Mouse (Mus musculus): ENCODE data around the gene Dxo. TPM values are rescaled to one million over a fixed set of nuclear protein-coding genes. Genes with fewer than 3 reads are reported as not detected.
A peak's percentile ranks its signal among the peaks of the same experiment; 100 is the strongest.

Gene Dxo
- total RNA-seq, 2 experiments from 2014 or later = 31.2 to 33.1 TPM

- no peak for DNase-seq (ENCODE audit: extremely low spot score in 1 of 2, low spot score in 2 of 2)
- intact Hi-C loops (cut with DNase I) = no loop called here
Observed at GRCm38 (mm10) chr17:34860514-34860913, 23.7 kb downstream of the Dxo start.

DNA sequence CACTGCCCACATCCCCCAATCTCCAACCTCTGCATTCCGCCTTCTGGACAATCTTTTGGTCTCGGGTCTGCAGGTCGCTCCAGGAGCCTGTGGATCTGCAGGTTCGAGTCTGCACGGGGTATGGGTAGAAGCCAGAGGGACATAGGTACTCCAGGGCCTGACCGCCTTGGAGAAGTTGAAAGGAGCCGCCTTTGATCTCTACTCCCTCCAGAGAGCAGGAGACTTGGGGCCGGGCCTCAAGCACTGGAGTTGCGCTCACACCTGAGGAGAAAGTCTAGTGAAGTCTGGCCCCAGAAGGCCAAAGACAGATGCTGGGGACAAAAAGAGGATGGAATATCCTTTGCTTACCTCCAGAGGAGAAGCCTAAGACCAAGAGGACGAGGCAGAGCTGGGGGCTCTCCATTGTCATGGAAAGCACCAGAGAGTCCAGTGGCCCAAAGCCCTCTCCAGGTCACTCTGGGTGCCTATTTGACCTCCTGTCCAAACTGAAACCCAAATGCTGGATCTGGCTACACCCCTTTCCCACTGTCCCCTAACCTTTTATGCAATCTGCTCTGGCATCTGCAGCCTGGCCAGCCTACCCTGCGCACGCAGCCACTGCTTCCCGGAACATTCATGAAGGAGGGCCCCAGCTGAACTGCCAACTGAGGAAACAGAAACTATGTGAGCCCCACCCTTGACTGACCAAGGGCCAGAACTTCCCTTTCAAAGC, 25.0 kb downstream of the Dxo start:
- no peak for DNase-seq (ENCODE audit: extremely low spot score in 1 of 2, low spot score in 2 of 2)
- intact Hi-C loops (cut with DNase I) = no loop called here

- intact Hi-C loops (cut with DNase I) = no loop called here
- no peak for DNase-seq (ENCODE audit: extremely low spot score in 1 of 2, low spot score in 2 of 2)
Observed at GRCm38 (mm10) chr17:34862416-34863081, 25.7 kb downstream of the Dxo start, which contains the start of gene Cfb. Cfb (minus strand) TSS chr17:34862518.

DNA sequence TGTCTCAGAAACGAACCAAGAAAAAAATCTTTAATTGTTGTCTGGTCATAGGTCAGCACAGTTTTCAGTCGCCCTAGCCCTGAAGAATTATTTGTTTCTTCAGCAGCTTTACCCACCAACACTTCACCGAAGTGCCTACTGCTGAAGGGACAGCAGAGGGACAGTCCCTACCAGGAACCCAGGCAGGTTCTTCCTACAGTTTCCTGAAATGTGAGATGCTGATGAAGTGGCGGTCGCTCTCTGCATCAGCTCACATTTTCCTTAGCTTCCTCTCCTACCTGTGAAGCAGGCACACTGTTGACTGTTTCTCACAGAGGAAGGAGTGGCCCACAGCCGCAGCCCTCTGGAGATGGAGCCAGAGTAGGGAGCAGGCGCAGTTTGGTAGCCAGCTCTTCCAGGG, 29.2 kb downstream of the Dxo start:
- intact Hi-C loops (cut with DNase I) = no loop called here
- DNase-seq (ENCODE audit: extremely low spot score in 1 of 2, low spot score in 2 of 2) = no peak

DNA sequence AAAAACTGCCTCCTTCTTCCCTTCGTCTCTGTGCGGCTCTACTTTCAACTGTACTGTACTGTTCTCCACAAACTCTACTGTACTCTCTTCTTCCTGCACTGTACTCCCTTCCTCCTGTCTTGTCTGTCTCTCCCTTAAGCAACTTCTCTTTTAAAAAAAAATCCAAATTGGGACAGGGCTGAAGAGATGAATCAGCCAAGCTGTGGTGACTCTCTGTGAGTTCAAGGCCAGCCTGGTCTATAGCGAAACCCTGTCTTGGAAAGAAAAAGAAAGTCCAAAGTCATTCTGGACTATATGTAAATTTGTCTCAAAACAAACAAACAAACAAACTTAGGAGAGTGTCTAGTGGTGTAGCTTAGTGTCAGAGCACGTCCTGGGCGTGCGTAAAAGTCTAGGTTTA, 37.5 kb downstream of the Dxo start:
- DNase-seq (ENCODE audit: extremely low spot score in 1 of 2, low spot score in 2 of 2) = no peak
- intact Hi-C loops (cut with DNase I) = no loop called here

DNA sequence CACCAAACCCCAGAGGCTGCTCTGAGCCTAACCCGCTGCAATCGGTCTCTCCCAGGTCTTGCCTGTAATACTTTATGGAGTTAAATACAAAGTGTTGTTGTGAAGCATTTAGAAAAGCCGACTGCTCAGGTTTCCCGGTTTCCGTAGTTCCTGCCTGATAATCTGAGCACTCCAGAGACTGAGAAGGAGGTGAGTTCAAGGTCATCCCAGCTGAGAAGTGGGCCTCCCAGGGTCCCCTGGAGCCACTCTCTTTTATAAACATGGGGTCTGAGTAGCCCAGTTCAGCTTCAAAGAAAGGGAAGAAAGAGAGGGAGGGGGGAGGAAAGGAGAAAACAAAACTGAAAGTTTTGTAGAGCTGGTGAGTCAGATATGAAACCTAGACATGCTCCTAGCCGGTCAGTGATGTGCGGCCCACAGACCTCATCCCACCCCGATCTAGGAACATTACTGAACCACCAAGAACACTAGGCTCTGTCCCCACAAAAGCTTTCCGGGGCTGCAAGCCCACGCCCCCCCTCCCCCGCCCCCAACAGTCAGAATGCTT, 42.6 kb downstream of the Dxo start, which contains the start of gene Zbtb12:
Zbtb12 (plus strand) TSS at position 148 of the 544 bp plus-strand sequence.
- DNase-seq (ENCODE audit: extremely low spot score in 1 of 2, low spot score in 2 of 2) = no peak
- intact Hi-C loops (cut with DNase I) = no loop called here

DNA sequence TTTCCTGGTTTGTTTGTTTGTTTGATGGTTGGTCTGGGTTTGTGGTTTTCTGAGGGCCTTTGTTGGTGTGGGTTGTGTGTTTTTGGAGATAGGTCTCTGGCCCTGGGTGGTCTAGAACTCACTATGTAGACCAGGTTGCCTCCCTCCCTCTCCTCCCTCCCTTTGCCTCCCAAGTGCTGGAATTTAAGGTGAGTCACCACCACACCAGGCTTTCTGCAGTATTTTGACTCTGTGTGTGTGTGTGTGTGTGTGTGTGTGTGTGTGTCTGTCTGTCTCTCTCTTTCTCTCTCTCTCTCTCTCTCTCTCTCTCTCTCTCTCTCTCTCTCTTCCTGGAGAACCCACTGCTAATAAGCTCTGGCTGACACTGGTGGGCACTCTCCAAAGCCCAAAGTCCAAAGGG, 44.3 kb downstream of the Dxo start:
- intact Hi-C loops (cut with DNase I) = no loop called here

DNA sequence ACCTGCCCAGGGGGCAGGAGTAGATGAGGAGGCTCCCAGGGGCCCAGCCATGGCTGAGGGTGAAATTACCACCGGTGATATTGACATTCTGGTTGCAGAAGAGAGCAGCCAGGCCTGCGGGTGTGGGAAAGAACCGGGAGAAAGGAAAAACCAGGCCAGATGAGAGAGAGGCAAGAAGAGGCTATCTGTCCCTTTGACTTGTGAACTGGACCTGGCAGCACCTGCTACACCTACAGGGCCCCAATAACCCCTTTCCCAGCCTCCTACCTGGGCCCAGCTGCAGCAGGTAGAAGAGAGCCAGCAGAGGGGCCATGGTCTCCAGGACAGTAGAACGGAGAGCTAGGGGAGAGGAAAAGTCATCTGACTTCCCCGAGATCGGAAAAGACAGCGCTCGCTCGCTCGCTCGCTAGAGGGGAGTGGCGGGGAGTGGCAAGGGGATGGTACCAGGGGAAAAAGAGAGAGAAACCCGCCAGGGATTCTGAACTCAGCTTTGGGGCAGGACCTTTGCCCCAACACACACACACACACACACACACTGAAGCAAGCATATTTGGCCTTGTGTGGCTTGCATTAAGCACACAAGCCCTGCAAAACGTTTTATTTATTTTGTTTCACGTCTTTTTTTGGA, 45.0 kb downstream of the Dxo start, which contains the start of gene Gm20547:
Gm20547 (minus strand) TSS at position 360 of the 628 bp plus-strand sequence.
- intact Hi-C loops (cut with DNase I) = no loop called here
- no peak for DNase-seq (ENCODE audit: extremely low spot score in 1 of 2, low spot score in 2 of 2)

More for the DNA sequence above, 44.3 kb downstream of the Dxo start:
- no peak for DNase-seq (ENCODE audit: extremely low spot score in 1 of 2, low spot score in 2 of 2)

DNA sequence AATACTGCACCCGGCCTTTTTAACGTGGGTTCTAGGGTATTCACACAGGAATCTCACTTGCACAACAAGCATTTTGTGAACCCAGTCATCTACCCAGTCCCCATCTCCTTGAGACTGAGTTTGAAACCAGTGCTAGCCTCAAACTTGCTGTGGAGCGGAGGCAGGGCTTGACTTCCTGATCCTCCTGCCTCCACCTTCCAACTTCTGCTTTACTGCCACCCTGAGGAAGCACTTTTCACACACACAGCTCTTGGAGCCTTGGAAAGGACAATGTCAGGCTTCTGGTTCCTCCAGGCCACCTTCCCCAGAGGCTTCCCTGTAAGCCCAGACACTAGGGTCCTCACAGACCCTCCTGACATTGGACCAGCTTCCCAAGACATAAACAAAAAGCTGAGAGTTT, 46.5 kb downstream of the Dxo start:
- intact Hi-C loops (cut with DNase I) = no loop called here
- DNase-seq (ENCODE audit: extremely low spot score in 1 of 2, low spot score in 2 of 2) = no peak

DNA sequence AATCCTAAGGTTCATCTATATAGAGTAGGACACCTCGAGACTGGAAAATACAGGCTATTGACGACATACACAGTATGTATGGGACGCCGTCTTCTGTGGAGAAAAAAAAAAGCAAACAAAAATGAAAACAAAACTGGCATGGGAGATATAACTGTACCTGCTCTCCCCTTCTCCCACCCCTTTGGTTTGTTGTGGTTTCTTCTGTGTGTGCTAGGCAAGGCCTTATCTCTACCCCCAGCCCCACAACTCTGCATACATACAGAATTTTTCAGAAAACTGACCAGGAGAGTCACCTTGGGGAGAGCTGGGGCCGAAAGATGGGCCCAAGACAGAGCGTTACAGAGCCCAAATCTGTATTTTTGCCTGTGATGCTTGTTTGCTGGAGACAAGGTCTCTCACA, 47.9 kb downstream of the Dxo start:
- no peak for DNase-seq (ENCODE audit: extremely low spot score in 1 of 2, low spot score in 2 of 2)
- intact Hi-C loops (cut with DNase I) = no loop called here

DNA sequence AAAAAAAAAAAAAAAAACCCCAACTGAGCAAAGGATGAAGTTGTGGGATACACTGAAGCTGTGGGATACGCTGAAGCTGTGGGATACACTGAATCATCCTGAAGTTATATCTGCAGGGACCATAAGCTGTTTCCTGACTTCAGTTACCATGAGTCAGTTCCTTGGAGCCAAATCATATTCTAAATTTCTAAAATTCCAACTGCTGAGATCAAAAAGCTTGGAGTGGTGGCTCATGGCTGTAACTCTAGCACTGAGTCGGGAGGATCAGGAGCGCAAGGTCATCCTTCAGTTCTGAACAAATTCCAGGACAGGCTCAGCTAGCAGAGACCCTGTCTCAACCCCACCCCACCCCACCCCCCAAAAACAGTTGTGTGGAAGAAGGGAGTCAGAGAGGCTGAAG, 48.8 kb downstream of the Dxo start:
- intact Hi-C loops (cut with DNase I) = no loop called here
- no peak for DNase-seq (ENCODE audit: extremely low spot score in 1 of 2, low spot score in 2 of 2)

DNA sequence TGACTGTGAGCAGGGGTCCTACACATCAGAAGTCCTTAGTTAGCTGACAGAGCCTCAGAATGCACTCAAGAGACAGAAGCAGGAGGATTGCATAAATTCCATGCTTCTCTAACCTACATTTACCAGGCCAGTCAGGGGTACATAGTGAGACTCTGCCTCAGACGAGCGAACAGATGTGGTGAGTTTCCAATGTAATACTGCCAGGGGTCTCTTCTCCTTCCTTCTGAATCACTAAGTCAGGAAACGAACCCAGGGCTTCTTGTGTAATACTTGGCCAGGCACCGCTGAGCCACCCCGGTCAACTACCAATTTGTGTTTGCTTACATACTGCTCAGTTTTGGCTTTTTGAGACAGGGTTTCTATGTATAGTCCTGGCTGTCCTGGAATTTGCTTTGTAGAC, 51.1 kb downstream of the Dxo start:
- intact Hi-C loops (cut with DNase I) = no loop called here
- DNase-seq (ENCODE audit: extremely low spot score in 1 of 2, low spot score in 2 of 2) = no peak

Small RNAs within 50 kb of the gene (microRNA-seq; reads per million reads assigned to microRNA genes)
- 2.9 reads per million, percentile 2 among the genes with 10 or more reads in this experiment for gene Mir6970
- gene Mir6971 = 4.6 reads per million, percentile 16 among the genes with 10 or more reads in this experiment
- gene Mir6972 = not detected

Other genes starting within 250 kb of the Dxo start
- gene Gpsm3, start 247.2 kb upstream of the Dxo start, total RNA-seq (2021) = 1 to 10 TPM; 3.1 to 4.1 TPM
- gene Pbx2, start 245.8 kb upstream of the Dxo start, total RNA-seq (2021) = 10 to 100 TPM; 40.3 to 40.9 TPM
- 1 to 10 TPM in 1 of 2 experiments, under 1 TPM in 1; 0.97 to 1.3 TPM for gene Ager, start 239.2 kb upstream of the Dxo start, total RNA-seq (2021)
- gene Rnf5, start 233.3 kb upstream of the Dxo start, total RNA-seq (2021) = 100 to 1,000 TPM in 1 of 2 experiments, 10 to 100 TPM in 1; 94.8 to 101 TPM
- gene Agpat1, start 232.8 kb upstream of the Dxo start, total RNA-seq (2021) = 100 to 1,000 TPM; 180 to 182 TPM
- 1 to 10 TPM; 4.3 to 5.2 TPM for gene Egfl8, start 221.0 kb upstream of the Dxo start, total RNA-seq (2021)
- gene Ppt2, start 208.5 kb upstream of the Dxo start, total RNA-seq (2021) = 10 to 100 TPM; 31.4 to 36.7 TPM
- 100 to 1,000 TPM; 157 to 158 TPM for gene Prrt1, start 207.5 kb upstream of the Dxo start, total RNA-seq (2021)
- gene Fkbpl, start 192.3 kb upstream of the Dxo start, total RNA-seq (2021) = 10 to 100 TPM; 12.5 to 13.7 TPM
- 10 to 100 TPM; 73.1 to 76.5 TPM for gene Atf6b, start 189.9 kb upstream of the Dxo start, total RNA-seq (2021)
- 1 to 10 TPM; 1.7 to 1.8 TPM for gene Tnxb, start 166.5 kb upstream of the Dxo start, total RNA-seq (2021)
- 1 to 10 TPM; 6.7 to 7.4 TPM for gene C4b, start 93.1 kb upstream of the Dxo start, total RNA-seq (2021)
- not detected for gene Cyp21a1, start 32.5 kb upstream of the Dxo start, total RNA-seq (2021)
- 10 to 100 TPM; 57.4 to 69.4 TPM for gene Stk19, start 74 bp upstream of the Dxo start, total RNA-seq (2021)
- 10 to 100 TPM; 66.7 to 78.0 TPM for gene Skiv2l, start 13.2 kb downstream of the Dxo start, total RNA-seq (2021)
- 10 to 100 TPM; 28.1 to 28.4 TPM for gene Nelfe, start 13.4 kb downstream of the Dxo start, total RNA-seq (2021)
- gene Cfb, start 25.5 kb downstream of the Dxo start, total RNA-seq (2021) = under 1 TPM; 0.51 to 0.62 TPM
- gene Zbtb12, start 42.5 kb downstream of the Dxo start, total RNA-seq (2021) = 1 to 10 TPM; 6.3 to 6.8 TPM
- not detected for gene Gm20547, start 45.0 kb downstream of the Dxo start, total RNA-seq (2021)
- gene C2, start 61.2 kb downstream of the Dxo start, total RNA-seq (2021) = 1 to 10 TPM; 2.1 to 2.9 TPM
- 100 to 1,000 TPM; 174 to 181 TPM for gene Ehmt2, start 61.5 kb downstream of the Dxo start, total RNA-seq (2021)
- gene Slc44a4, start 77.4 kb downstream of the Dxo start, total RNA-seq (2021) = under 1 TPM; 0.14 to 0.30 TPM
- 10 to 100 TPM; 23.8 to 27.3 TPM for gene Neu1, start 94.2 kb downstream of the Dxo start, total RNA-seq (2021)
- 1 to 10 TPM; 1.2 to 2.0 TPM for gene Hspa1b, start 122.2 kb downstream of the Dxo start, total RNA-seq (2021)
- not detected for gene Gm20481, start 132.9 kb downstream of the Dxo start, total RNA-seq (2021)
- 1 to 10 TPM; 3.0 to 5.4 TPM for gene Hspa1a, start 135.1 kb downstream of the Dxo start, total RNA-seq (2021)
- under 1 TPM in 1 of 2 experiments, not detected in 1; 0.20 TPM for gene Hspa1l, start 135.7 kb downstream of the Dxo start, total RNA-seq (2021)
- 10 to 100 TPM; 25.4 to 27.2 TPM for gene Lsm2, start 144.8 kb downstream of the Dxo start, total RNA-seq (2021)
- gene Vars, start 164.0 kb downstream of the Dxo start, total RNA-seq (2021) = 10 to 100 TPM; 55.1 to 56.7 TPM
- under 1 TPM; 0.18 to 0.19 TPM for gene Vwa7, start 179.6 kb downstream of the Dxo start, total RNA-seq (2021)
- 1 to 10 TPM in 1 of 2 experiments, under 1 TPM in 1; 0.83 to 1.0 TPM for gene Sapcd1, start 191.0 kb downstream of the Dxo start, total RNA-seq (2021)
- gene Msh5, start 209.7 kb downstream of the Dxo start, total RNA-seq (2021) = under 1 TPM; 0.81 to 0.97 TPM
- gene Clic1, start 212.9 kb downstream of the Dxo start, total RNA-seq (2021) = 10 to 100 TPM; 14.3 to 15.8 TPM
- gene Ddah2, start 222.0 kb downstream of the Dxo start, total RNA-seq (2021) = 10 to 100 TPM; 26.3 to 31.1 TPM
- gene Ly6g6c, start 228.4 kb downstream of the Dxo start, total RNA-seq (2021) = not detected
- gene Mpig6b, start 229.2 kb downstream of the Dxo start, total RNA-seq (2021) = not detected
- gene Ly6g6e, start 239.9 kb downstream of the Dxo start, total RNA-seq (2021) = 1 to 10 TPM; 1.6 to 2.3 TPM
- 1 to 10 TPM in 1 of 2 experiments, not detected in 1; 1.1 TPM for gene Ly6g6d, start 241.0 kb downstream of the Dxo start, total RNA-seq (2021)
- gene Ly6g6f, start 248.6 kb downstream of the Dxo start, total RNA-seq (2021) = not detected

Measured in left cerebral cortex, postnatal 10 days (tissue).